Mouse (Mus musculus): ENCODE measurements around the gene Dffa. TPM values are rescaled to one million over a fixed set of nuclear protein-coding genes. Genes with fewer than 3 reads are reported as not detected.

Gene Dffa
- total RNA-seq, 1 experiment = 15.2 TPM

DNA sequence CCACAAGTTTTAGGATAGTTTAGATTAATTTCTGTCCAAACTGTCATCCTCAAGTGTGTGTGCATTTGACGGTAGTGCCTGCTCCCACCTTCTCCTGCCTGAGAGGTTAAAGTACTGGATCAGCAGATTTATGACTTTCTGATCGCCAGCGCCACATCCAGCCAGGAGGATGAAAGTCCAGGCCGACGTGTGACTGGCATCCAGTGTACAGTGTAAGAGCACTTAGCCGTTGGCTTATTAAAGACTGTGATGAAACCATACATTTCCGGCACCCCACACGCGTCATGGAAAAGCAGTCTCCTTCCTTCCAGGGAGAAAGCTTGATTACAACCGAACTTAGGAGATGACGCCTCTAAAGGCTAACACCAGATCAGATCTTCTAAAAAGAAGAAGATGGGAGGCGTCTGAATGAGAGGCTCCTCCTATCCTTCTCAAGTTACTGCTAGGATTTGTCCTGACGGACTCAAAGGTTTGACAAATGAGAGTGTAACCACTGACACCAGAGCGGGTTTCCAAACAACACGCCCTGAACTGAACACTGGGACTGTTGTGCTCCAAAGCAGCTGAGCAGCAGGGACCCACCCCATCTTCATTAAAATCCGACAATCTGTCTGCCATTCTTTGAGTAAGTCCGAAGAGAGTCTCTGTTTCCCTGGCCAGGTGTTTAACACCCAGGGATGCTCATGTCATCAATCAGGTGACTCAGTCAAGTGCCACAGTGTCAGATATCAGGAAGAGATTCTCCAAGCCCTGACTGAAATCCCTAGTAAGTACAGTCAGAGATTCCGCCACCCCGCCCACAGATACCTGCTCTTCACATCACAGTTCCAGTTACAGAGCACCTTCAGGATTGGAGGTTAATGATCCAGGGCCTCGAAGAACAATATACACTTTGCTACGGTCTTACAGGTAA lies 41.3 kb upstream of the Dffa start:
- in situ Hi-C loops (cut with MboI; ENCODE audit: low sequenced_read_pairs in 2 of 2, unreplicated experiment in 2 of 2) = no loop called here

DNA sequence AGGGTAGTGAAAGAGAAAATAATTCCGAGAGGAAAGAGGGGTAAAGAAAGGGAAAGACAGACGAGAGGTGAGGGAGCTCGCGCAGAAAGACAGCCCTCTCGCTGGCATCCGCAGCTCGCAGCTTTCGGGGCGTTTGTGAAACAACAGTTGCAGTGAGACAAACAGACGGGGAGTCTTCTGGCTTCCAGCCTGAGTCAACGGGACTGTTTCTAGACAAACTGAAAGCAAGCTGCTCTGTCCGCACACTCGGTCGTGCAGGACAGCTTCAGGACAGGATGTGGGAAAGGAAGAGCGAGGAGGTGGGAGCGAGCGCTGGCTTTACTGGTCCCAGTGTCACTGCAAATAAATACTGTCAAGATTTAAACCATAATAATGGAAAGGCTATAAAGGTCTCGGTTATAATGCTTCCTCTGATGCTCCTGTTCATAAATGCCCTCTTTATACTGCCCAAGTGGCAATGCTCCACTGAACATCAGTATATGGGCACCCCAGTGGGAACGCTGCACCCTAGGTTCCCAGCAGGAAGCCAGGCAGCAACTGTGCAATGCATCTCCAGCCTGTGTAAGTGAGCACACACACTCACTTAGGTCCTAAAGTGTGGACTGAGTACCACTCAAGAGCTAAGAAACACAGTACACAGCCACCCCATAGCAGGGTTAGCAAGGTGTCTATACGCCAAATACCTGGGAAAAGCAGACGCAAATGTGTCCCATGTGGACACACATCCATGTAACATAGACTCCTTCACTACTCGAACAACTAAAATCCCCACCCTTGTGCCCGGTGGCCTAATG lies 39.7 kb upstream of the Dffa start:
- TF ChIP-seq MAFK (IDR thresholded peaks at IDR 0.05; ENCODE audit: insufficient read depth, low read depth, low read length) (no peak), CHD2 (IDR thresholded peaks at IDR 0.05; ENCODE audit: low read depth, low read length) (no peak), ZNF384 (IDR thresholded peaks at IDR 0.05; ENCODE audit: low read depth, low read length) (no peak), HCFC1 (IDR thresholded peaks at IDR 0.05; ENCODE audit: borderline replicate concordance, insufficient read depth, low read length) (no peak), ZC3H11A (IDR thresholded peaks at IDR 0.05; ENCODE audit: borderline replicate concordance, low read depth, low read length) (no peak)
- no peak for DNase-seq (ENCODE audit: low read depth, low spot score)
- Histone ChIP-seq H3K4me1 (ENCODE audit: control insufficient read depth in 2 of 2, insufficient read depth in 2 of 2, low read length in 2 of 2, poor library complexity in 1 of 2) (peaks cover 0 to 24% of the 10 kb centered on the region in 2 experiments; a peak in 2 of 4 replicates), H3K9ac (ENCODE audit: insufficient read depth, low read depth, low read length, poor library complexity, severe bottlenecking) (no peak overlapping the region), H3K4me3 (ENCODE audit: insufficient read depth in 1 of 2, low read depth in 1 of 2, low read length in 2 of 2, poor library complexity in 1 of 2, severe bottlenecking in 1 of 2) (no peak overlapping the region), H3K27ac (ENCODE audit: insufficient read depth, low read depth, low read length, poor library complexity, severe bottlenecking) (no peak overlapping the region), H3K36me3 (ENCODE audit: control insufficient read depth, insufficient read depth, low read length, poor library complexity, severe bottlenecking) (peaks cover 12% of the 10 kb centered on the region; the same call in 1 of the 2 replicates), H3K9me3 (ENCODE audit: control insufficient read depth, insufficient read depth, low read depth, low read length) (no peaks in the 10 kb centered on the region)
- in situ Hi-C loops (cut with MboI; ENCODE audit: low sequenced_read_pairs in 2 of 2, unreplicated experiment in 2 of 2) = no loop called here

More for the DNA sequence above, 41.3 kb upstream of the Dffa start:
- Histone ChIP-seq H3K27ac (ENCODE audit: insufficient read depth, low read depth, low read length, poor library complexity, severe bottlenecking) (no peak overlapping the region), H3K9me3 (ENCODE audit: control insufficient read depth, insufficient read depth, low read depth, low read length) (no peaks in the 10 kb centered on the region), H3K4me3 (ENCODE audit: insufficient read depth in 1 of 2, low read depth in 1 of 2, low read length in 2 of 2, poor library complexity in 1 of 2, severe bottlenecking in 1 of 2) (no peak overlapping the region), H3K9ac (ENCODE audit: insufficient read depth, low read depth, low read length, poor library complexity, severe bottlenecking) (no peak overlapping the region), H3K36me3 (ENCODE audit: control insufficient read depth, insufficient read depth, low read length, poor library complexity, severe bottlenecking) (peaks cover 7% of the 10 kb centered on the region; the same call in 1 of the 2 replicates), H3K4me1 (ENCODE audit: control insufficient read depth in 2 of 2, insufficient read depth in 2 of 2, low read length in 2 of 2, poor library complexity in 1 of 2) (peaks cover 8 to 34% of the 10 kb centered on the region in 2 experiments; a peak in 3 of 4 replicates)
- no peak for TF ChIP-seq CHD2 (IDR thresholded peaks at IDR 0.05; ENCODE audit: low read depth, low read length)
- no peak for TF ChIP-seq ZC3H11A (IDR thresholded peaks at IDR 0.05; ENCODE audit: borderline replicate concordance, low read depth, low read length)
- DNase-seq (ENCODE audit: low read depth, low spot score) = no peak

DNA sequence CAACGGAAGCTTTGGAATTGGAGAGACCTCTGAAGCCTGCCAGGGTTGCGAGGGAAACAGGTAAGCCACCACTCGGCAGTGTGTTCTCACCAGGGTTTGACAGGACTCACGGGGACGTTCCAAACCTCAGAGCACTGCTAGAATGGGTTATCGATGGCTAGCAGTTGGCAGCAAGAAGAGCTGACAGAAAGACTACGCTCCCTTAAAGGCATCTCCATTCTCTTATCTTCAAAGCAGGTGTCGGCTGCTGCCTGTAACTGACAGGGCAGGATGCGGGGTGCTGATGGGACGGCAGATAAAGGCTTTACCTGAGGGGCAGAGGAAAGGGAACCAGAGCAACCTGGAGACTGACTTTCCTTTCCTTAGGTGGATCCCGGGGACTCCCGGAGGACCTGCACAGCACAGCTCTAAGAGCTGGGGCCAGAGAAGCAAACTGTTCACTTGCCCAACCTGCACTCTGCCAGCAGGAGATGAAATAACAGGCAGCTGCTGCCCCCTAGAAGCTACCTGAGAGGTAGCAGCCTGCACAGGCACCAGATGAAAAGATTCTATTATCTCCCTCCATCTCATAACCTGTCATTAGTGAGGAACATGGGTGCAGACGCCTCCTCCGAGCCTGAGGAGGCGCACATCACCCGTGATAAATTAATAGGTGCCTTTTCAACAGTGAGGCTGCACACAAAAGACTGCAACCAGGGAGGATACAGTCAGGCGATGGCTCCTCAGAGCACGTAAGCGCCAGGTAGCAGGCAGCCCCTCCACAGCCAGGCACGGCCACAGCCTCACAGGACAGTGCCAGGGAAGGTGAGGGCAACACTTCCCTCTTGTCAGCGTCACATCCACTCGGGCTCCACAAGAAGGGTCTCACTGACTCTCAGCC lies 37.0 kb upstream of the Dffa start:
- DNase-seq (ENCODE audit: low read depth, low spot score) = no peak
- Histone ChIP-seq H3K9ac (ENCODE audit: insufficient read depth, low read depth, low read length, poor library complexity, severe bottlenecking) (no peak overlapping the region), H3K4me1 (ENCODE audit: control insufficient read depth in 2 of 2, insufficient read depth in 2 of 2, low read length in 2 of 2, poor library complexity in 1 of 2) (peaks cover 0 to 23% of the 10 kb centered on the region in 2 experiments; a peak in 2 of 4 replicates), H3K4me3 (ENCODE audit: insufficient read depth in 1 of 2, low read depth in 1 of 2, low read length in 2 of 2, poor library complexity in 1 of 2, severe bottlenecking in 1 of 2) (no peak overlapping the region), H3K36me3 (ENCODE audit: control insufficient read depth, insufficient read depth, low read length, poor library complexity, severe bottlenecking) (peaks cover 13% of the 10 kb centered on the region; the same call in 1 of the 2 replicates), H3K9me3 (ENCODE audit: control insufficient read depth, insufficient read depth, low read depth, low read length) (no peaks in the 10 kb centered on the region), H3K27ac (ENCODE audit: insufficient read depth, low read depth, low read length, poor library complexity, severe bottlenecking) (no peak overlapping the region)
- TF ChIP-seq ZNF384 (IDR thresholded peaks at IDR 0.05; ENCODE audit: low read depth, low read length) = no peak
- no peak for TF ChIP-seq HCFC1 (IDR thresholded peaks at IDR 0.05; ENCODE audit: borderline replicate concordance, insufficient read depth, low read length)
- no peak for TF ChIP-seq ZC3H11A (IDR thresholded peaks at IDR 0.05; ENCODE audit: borderline replicate concordance, low read depth, low read length)
- TF ChIP-seq MAFK (IDR thresholded peaks at IDR 0.05; ENCODE audit: insufficient read depth, low read depth, low read length) = no peak
- TF ChIP-seq CHD2 (IDR thresholded peaks at IDR 0.05; ENCODE audit: low read depth, low read length) = no peak
- in situ Hi-C loops (cut with MboI; ENCODE audit: low sequenced_read_pairs in 2 of 2, unreplicated experiment in 2 of 2) = loop anchor here in 1 of 2 experiments (5.0 kb wide), 1 partner anchor 365 kb away; no protein-coding TSS in a partner anchor

DNA sequence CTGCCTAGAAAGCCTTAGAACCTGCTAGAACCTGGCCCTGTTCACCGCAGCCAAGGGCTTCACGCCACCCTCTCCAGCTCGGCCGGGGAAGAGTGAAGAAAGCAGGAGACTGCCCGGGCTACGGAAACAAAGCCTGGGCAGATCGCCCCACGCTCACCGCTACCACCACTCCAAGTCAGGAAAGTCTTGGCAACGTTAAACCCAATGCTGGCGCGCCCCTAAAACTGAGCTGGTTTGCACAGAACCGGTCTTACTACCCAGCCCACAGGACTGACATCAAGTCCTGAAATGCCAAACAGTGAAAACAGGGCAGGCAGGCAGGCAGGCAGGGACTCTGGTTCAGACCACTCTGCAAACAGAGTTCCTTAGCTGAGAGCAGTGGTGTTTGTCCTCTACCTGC lies 28.9 kb upstream of the Dffa start:
- no peaks in the 10 kb centered on the region for H3K9me3 ChIP-seq (ENCODE audit: control insufficient read depth, insufficient read depth, low read depth, low read length)
- peaks cover 12% of the 10 kb centered on the region; the same call in 1 of the 2 replicates for H3K36me3 ChIP-seq (ENCODE audit: control insufficient read depth, insufficient read depth, low read length, poor library complexity, severe bottlenecking)
- no peak overlapping the region for H3K9ac ChIP-seq (ENCODE audit: insufficient read depth, low read depth, low read length, poor library complexity, severe bottlenecking)
- peaks cover 4 to 10% of the 10 kb centered on the region in 2 experiments; a peak in 2 of 4 replicates for H3K4me1 ChIP-seq (ENCODE audit: control insufficient read depth in 2 of 2, insufficient read depth in 2 of 2, low read length in 2 of 2, poor library complexity in 1 of 2)
- H3K27ac ChIP-seq (ENCODE audit: insufficient read depth, low read depth, low read length, poor library complexity, severe bottlenecking) = no peak overlapping the region
- in situ Hi-C loops (cut with MboI; ENCODE audit: low sequenced_read_pairs in 2 of 2, unreplicated experiment in 2 of 2) = no loop called here
- TF ChIP-seq CHD2 (IDR thresholded peaks at IDR 0.05; ENCODE audit: low read depth, low read length) (no peak), ZC3H11A (IDR thresholded peaks at IDR 0.05; ENCODE audit: borderline replicate concordance, low read depth, low read length) (no peak), HCFC1 (IDR thresholded peaks at IDR 0.05; ENCODE audit: borderline replicate concordance, insufficient read depth, low read length) (no peak)
- no peak for DNase-seq (ENCODE audit: low read depth, low spot score)
- no peak overlapping the region for H3K4me3 ChIP-seq (ENCODE audit: insufficient read depth in 1 of 2, low read depth in 1 of 2, low read length in 2 of 2, poor library complexity in 1 of 2, severe bottlenecking in 1 of 2)

All from ES-E14 (cell line).